Mouse (Mus musculus): ENCODE data around the gene Depp1.
"Not testable (repeated sequence)": the region's sequence is repeated elsewhere in the genome, so short reads cannot be mapped to it uniquely, and the experiment has no call there.

Gene Depp1

DNA sequence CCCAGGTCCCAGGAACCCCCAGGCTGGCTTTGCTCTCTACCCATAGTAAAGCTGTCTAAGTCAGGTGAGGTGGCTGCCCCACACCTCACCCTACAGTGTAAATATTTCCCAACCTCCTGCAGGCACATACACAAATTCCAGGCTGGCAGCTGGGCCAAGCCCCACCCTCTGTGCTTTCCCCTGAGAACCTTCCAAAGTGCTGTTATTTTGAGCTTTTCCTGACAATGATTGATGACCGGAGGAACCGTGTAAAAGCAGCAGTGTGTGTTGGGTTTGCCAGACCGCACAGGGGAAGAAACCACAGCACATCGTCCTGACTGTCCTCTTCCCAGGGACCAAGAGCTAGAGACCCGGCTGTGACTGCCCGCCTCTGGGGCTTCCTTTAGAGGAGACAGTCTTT lies at the start of gene Depp1:
TSS of gene Depp1 (plus strand) at position 204 of the 400 bp plus-strand sequence.
- no peak for DNase-seq

DNA sequence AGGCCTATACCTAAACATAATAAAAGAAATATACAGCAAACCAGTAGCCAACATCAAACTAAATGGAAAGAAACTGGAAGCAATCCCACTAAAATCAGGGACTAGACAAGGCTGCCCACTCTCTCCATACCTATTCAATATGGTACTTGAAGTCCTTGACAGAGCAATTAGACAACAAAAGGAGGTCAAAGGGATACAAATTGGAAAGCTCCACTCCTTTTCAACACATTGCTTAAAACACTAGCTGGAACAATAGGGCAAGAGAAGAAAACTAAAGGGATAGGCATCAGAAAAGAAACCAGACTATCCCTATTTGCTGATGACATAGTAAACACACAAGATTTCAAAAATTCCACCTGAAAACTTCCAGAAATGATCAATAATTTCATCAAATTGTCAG lies 49.4 kb upstream of the Depp1 start:
- DNase-seq, result not testable (repeated sequence)

DNA sequence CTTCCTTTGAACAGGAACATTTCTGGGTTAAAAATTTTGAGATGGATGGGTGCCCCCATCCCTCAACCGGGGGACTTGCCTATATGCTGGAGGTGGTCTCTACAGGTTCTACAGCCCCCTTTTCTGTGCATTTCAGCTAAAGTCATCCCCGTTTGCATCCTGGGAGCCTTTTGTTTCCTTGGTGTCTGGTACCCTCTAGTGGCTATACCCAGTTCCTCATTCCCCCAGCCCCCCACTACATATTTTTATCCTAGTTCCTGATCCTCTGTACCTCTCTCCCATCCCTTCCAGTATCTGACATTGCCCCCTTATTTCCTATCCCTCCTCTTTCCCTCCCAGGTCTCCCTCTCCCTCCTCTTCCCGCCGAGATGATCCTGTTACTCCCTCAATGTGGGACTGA lies 43.2 kb upstream of the Depp1 start:
- DNase-seq, result no peak

DNA sequence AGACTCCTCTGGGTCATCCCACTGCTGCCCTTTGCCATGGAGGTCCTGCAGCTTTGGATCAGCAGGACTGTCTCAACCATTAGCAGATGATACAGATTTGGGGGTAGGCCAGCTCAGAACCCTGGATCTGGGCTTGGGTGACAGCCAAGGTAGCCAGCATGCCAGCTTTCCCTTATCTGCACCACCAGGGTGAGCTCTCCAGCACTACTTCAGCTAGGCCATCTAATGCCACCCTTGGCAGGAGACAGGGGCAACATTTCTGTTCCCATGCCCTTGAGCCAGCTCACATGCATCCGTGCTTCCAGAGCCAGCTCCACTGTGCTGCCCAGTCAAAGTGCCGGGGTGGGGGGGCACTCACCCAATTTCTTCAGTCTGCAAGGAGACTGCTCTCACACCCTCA lies 34.7 kb upstream of the Depp1 start:
- DNase-seq, result no peak

DNA sequence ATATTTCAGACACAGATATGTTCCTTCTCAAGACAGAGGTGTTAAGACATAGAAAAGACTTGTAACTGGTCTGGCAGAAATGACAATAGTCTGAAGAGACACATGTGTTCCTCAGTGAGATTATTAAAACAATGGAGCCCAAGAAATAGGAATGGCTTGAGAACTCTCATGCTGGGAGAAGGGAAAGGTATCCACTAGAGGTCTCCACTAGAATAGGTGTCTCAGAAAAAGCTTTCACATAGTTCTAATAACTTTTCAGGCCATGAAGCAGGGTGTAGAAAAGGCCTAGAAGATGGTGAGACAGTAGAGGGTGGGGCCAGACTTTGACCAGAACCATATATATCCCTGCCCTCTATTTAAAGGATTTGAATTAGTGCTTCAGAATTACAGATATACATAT lies 32.3 kb upstream of the Depp1 start:
- DNase-seq, result no peak

DNA sequence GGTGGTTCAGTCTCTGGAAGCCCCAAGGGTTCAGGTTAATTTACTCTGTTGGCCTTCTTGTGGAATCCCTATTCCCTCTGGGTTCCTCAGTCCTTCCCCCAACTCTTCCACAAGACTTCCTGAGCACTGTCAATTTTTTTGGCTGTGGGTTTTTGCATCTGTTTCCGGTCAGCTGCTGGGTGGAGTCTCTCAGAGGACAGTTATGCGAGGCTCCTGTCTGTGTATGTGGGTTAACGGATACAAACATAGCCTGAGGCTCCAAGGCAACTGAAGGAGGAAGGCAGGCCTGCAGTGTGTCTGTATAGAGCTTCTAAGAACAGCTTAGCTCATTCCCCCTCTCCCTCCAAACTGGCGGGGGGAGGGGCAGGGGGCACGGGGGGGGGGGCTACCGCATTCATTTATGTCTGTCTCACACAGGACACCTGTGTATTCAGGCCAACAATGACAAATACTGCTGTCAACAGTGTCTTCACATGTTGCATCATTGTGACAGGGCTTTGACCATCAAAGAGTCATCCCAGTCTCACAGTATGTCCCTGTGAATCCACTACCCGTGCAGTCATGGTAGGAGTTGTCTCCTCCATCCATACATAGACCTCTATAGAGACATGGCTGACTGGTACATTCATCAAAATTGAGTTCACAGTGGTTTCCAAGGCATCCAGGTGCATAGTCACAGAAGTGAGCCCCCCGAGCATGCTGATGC lies 28.9 kb upstream of the Depp1 start:
- no peak for DNase-seq

DNA sequence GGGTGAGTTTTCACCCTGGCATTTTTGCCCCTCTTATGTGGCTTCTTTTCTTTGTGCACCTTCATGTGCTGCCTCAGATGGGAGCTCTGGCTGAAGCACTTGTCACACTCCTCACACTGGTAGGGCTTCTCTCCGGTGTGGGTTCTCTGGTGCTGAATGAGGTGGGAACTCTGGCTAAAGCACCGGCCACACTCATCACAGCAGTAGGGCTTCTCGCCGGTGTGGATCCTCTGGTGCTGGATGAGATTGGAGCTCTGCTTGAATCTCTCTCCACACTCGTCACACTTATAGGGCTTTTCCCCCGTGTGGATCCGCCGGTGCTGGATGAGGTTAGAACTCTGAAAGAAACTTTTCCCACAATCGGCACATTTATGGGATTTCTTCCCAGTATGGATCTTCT lies 24.0 kb upstream of the Depp1 start:
- not testable (repeated sequence) for DNase-seq

DNA sequence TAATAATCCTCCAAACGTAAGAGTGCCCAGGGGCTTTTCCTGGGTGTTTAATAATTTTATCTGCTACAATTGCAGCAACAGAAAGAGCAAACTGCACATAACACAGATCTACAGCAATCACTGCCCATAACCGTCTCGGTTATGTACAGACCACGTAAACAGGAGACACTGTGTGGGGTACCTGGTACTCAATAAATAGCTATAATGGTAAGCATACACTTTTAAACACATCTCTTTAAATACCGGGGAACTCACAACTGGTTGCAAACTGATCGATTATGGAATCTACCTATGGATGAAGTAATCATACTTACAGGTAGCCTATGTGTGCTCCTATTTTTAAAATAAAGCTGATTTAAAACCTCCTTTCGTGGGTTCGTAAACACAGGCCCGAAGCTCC lies 22.3 kb upstream of the Depp1 start:
- no peak for DNase-seq

DNA sequence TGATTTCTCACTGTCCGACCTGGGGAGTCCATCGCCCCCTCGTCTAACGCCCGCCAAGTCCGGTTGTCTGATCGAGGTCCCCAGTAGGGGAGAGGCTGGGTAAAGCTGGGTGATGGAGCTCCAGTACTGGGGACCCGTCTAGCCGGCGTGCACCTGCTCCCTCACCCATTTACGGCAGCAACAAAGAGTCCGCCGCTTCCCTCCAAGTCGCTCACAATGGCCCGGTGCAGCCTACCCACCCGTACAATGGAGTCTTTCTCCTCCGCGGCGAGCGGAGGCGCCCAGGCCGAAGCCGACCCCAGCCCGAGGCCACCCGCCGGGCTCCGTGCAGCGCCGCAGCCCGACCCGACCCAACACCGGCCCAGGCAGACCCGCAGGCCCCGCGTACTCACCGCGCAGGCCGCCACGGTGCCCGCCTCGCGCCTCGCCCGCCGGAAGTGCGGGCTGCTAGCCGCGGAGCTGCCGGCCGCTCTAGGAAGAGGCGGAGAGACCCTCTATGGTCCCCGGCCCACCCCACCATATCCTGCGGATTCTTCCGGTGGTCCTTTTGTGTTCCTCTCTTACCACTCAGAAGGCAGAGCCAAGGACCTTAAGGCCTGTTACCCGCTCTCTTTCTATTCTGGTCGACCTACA lies 21.8 kb upstream of the Depp1 start, which contains the start of gene Zfp422:
TSS of gene Zfp422 (minus strand) at position 461 of the 633 bp plus-strand sequence.
- DNase-seq, result peak; percentile 33 to 56

DNA sequence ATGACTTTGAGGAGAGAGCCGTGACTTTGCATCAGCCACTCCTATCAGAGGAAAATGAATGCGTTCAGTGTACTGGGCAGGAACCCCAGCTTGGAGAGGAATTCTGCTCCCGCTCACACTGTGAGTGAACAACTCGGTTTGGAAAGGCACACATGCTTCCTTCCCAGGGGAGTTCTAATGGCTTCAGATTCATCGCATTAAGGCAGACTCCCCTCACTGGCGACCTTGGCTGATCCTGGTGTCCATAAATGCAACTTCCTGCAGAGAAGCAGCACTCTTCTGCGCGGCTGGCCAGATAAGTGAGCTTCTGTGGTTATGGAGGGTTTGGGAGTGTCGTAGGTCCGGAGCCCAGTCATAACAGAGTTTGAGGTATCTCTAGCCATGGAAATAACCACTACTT lies 20.6 kb upstream of the Depp1 start:
- no peak for DNase-seq

DNA sequence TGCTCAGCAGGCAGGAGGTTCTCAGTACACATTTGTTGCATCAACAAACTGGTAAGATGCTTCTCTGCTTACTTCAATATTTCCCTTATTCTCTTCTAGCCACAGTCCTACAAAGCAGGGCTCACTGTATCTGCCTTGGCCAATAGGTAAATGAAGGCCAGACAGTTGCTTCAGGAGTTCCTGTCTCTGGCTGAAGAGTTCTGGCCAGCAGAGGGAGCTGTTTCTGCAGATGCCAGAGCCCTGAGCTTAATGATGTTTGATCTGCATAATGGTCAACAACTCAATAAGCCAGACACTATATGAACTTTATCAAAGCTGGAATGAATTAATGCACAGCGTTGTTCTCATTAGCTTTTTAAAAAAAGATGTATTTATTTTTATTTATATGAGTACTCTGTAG lies 18.3 kb upstream of the Depp1 start:
- peak; percentile 41 to 79 for DNase-seq

DNA sequence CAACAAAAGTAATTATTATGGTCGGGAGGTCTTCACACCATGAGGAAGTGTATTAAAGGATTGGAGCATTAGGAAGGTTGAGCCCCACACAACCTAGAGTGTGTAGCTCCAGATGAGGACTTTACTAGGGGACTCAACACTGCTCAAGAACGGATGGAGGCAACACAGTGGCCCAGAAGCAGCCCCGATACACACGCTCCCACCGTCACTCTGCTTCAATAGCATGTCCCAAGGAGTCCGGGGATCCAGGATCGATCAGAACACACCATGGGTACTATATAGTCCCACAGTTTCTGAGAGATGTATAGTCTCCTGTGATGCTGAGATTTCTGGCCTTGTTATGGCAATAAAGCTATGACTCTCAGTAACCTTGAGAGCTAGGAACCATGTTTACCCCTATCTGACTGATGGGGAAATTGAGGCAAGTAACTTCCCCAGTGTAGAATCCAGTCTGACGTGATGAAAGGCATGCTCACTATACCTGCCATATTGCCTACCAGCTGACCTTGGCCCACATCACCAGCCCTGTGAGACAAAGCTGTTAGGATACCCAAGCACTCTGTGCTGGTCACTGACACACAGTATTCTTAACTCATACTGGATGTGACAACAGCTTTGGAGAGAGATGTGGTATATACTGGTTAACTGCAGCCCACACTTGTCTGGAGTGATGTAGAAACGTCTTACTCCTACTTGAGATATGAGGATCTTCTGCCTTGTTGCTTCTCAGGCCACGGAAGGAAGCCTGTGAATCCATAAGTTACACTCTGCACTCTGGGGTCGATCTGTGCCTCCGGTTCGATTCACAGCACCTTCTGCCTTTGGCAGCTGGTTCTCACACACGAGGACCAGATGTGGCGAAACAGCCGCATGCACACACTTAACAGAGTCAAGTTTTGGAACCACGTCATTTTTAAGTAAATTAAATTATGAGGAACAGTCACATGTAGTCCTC lies 16.4 kb upstream of the Depp1 start:
- DNase-seq, result no peak

DNA sequence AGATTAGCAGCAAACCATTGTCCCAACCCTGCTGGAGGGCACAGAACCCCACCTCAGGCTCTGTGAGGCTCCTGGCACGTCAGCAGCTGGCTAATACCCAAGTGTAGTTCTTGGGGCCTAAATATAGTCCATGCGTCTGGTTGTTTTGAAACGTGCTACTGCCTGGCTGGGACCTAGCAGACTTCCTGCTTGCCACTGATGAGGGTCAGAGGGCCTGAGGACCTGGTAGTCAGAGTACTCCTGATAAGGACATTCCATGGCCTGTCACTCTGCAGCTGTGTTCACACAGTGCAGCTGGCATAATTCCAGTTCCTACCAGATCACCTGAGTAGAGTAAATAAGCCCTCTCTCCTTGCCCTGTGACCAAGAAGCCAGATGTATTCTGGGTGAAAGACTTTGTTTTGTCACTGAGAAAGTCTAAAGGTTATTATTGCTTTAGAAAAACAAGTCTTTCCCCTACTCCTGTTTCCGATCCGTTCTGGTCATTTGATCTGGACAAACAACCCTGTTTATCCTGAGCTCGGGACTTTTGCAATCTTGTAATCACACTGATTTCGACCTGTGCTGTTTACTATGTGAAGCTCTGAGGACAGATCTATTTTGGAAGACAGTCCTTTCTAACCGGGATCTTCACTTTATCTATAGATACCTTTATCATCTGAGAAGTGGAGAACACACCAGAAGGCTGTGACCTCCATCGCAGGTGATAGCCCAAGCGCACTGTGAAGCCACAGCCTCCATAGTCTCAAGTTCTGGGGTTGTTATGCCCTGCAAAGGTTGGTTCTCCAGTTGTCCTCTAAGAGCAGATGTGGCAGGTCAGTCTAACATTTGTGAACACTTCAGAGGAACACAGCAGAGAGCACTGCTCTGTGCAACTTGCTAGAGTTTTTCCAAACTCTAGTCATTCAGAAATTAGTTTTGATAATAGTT lies 14.9 kb upstream of the Depp1 start:
- DNase-seq, result no peak

DNA sequence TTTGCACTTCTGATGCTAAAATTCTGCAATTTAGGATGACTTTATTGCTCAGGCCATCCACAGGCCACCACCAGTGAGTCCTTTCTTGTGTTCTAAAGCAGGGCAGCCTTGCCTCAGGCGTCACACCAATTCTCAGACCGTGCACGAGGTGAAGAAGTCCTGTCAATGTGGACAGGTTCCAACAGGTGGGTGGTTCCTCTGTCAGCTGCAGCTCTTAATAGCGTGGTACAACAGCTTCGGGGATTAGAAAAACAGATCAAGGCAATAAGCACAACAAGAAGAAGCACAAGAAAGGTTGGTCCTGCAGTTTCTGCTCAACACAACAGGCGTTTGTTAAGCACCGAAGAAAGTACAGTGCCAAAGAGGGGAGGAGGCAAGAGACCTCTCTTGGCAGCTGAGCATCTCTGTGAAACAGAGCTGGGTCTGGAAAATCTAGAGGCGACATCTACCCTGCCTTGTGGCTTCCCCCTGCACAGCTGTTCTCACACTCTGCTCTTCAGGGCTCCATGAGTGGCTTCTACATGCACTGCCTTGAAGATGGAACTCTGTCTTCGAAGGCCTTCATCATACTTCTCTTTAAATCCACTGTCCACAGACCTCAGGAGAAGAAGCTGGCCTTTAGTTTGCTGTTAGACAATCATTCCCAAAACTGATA lies 13.7 kb upstream of the Depp1 start:
- DNase-seq, result no peak

DNA sequence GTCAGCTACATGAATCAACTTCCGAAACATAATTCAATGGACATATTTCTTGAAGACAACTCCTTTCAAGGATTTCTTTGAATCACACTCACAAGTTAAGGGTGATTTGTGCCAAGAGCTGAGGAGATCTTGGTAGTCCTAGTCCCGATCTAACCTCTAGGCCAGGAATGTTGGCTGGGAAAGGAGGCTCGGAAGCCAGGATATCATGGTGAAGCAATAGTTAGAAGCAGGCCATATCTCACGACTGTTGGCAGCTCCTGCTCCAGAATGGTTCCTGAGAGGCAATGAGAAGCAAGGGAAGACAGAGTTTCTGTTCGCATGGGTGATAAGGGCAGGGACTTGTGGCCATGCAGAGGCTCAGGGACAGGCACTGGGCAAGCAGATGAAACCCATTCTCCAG lies 12.9 kb upstream of the Depp1 start:
- DNase-seq, result no peak

DNA sequence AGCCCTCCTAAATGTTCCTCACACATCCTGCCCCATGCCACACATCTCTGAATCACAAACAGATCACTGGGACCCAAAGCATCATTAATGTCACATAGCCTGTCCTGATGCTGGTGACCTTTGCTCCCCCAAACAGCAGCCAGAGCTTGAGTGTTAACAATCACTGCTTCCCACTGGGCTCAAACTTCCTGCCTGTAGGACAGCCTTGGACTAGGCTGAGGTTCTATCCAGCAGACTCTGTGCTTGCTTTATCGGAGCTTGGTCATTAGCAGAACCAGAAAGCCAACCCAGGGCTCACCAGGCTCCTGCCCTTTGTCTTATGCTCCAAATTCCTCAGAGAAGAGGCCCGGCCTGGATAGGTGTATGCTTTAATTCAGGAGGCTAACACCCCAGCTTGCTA lies 11.5 kb upstream of the Depp1 start:
- DNase-seq, result no peak

DNA sequence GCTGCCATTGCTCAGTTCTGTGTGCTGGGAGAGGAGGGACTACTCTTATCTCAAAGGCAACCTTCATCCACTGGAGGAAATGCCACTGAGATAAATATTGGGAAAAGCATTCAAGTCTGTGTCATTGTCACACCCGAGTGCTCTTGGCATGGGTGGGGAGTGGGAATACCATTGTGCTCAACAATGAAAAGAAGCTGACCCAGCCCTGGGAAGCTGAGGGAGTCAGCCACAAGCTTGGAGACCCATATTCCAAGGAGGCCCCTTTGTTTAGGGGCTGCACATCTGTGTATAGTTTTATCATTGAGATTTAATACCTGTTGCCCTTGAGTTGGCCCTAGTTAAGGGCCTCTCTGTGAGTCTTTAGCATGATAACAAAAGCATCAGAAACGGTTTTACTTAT lies 10.7 kb upstream of the Depp1 start:
- DNase-seq, result no peak

DNA sequence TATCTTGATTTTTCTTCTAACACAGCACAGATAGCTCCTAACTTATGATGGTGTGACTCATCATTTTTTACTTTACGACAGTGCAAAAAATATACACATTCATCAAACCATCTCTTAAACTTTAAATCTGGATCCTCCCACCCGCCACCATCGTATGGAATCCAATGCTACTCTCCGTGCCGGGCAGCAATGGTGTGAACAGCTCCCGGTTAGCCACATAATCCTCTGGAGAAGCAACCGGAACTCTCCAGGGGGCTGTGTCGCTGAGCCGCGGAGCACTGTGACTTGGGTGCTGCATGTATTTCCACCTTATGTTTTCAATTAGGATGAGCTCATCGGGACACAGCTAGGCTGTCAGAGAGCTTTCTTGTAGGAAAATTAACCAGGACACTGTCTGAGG lies 7.5 kb upstream of the Depp1 start:
- DNase-seq, result no peak

DNA sequence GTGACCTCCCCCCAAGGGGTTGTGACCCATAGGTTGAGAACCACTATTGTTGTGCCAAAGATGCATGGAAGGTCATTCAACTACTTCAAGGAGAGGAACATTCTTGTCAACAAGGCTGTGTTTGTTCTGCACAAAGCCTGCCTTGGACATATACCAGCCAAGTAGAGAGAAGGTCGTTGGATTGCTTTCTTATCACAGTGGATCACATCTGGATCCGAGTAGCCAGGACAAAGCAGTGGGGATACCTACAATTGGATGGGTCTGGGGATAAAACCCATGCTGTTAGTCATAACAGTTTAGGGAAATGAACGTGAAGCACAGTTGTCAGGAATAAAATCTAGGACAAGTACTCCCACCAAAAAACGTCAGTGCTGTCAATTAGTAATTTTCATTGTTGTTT lies 6.5 kb upstream of the Depp1 start:
- no peak for DNase-seq

DNA sequence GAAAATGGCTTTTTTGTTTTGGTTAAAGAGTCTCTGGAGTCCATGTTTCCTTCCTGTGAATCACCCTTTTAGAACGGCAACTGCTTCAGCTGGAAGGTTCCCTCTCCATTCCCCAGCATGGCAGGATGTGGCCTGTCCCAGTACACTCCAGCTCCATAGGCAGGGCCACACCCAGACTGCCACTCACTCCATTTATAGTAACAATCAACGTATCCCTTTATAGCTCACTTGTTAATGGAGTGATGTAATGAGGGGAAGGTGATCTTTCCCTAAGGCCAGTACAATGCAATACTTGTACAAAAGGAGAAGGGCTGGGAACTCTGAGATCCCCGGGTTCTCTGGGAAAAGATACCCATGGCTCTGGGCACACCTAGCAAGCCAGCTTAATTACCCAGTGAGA lies 6.1 kb upstream of the Depp1 start:
- DNase-seq, result no peak

DNA sequence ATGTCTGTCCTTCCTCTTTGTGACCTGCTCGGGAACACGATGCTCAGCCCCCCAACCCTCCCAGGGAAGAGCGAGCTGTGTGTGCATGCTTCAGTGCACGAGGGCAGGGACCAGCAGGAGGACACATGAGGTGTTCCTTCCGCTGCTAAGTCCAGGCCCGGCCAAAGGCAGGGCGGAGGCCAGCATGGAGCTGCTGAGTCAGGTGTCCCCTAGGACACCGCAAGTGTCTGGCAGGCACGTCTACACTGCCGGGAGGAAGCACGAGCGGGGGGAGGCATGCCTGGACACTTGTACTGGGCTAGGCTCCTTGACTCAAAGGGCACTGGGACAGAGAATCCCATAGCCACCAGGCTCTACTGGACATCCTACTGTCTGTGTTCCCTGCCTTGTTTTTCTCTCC lies 2.6 kb upstream of the Depp1 start:
- no peak for DNase-seq

DNA sequence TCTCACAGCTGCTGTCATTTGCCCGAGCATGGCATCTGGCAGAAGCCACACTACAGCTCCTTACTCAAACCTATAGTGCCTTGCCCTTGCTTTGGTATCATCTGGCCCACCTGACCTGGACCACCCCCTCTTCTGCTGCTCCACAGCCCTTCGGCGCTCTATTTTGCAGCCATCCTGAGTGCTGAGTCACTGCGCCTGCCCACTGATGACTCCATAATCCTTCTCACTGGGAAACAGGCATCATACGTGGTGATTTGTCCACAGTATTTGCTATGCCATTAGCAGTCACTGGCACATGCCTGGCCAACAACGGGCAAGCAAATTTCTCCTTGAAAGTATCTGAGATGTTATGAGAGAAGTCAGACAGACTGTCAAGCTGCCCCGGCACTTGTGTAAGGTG lies 598 bp upstream of the Depp1 start:
- DNase-seq, result no peak
